Mouse (Mus musculus): ENCODE measurements around the gene Il13ra2. TPM values are rescaled to one million over a fixed set of nuclear protein-coding genes. Genes with fewer than 3 reads are reported as not detected.
"Not testable (repeated sequence)": the region's sequence is repeated elsewhere in the genome, so short reads cannot be mapped to it uniquely, and the experiment has no call there.

The Il13ra2 gene
- polyA plus RNA-seq (2015; fragmentation: Nextera tagmentation; extraction: Ambion mirVana), result 0.26 and 0.39 TPM in 2 replicates

DNA sequence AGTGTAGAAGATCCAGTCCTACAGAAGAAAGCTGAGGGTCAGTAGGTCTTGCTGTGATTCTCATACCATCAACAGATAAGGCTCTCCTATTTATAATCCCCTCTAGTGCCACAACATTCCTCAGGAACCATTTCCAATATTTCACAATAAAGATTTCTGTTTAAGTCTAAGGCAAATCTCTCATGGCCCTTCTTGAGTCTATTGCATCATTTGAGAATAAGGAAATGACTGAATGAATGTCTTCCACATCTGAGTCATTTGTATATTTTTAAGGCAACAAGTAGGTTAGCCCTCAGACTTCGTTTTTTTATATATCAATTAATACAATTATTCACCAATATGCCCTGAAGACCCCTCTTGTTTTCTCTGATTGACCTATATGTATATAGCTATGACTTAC, at the start of gene Il13ra2:
Gene Il13ra2 (minus strand): TSS at position 64 of the 400 bp plus-strand sequence.
- WGBS, result 54% methylated on average over 1 of the region's 1 CpGs
- H3K36me3 ChIP-seq (ENCODE audit: control insufficient read depth, insufficient read depth, low read length), result no peaks in the 10 kb centered on the region
- no peaks in the 10 kb centered on the region for H3K4me1 ChIP-seq (ENCODE audit: control insufficient read depth, insufficient read depth, low read depth, low read length)
- H3K4me2 ChIP-seq (ENCODE audit: low read length), result no peak within 1 kb of the TSS
- no peaks in the 10 kb centered on the region for H3K9me3 ChIP-seq (ENCODE audit: control insufficient read depth, low read length)
- H3K27me3 ChIP-seq (replicated peaks; ENCODE audit: control insufficient read depth, insufficient read depth, low read length), result no peaks in the 10 kb centered on the region
- no peak within 1 kb of the TSS for H3K27ac ChIP-seq (ENCODE audit: low read depth, low read length)
- H3K9ac ChIP-seq (ENCODE audit: low read depth, low read length), result no peak within 1 kb of the TSS
- no peak within 1 kb of the TSS for H3K4me3 ChIP-seq (ENCODE audit: low read length)
- no peak for ATAC-seq

DNA sequence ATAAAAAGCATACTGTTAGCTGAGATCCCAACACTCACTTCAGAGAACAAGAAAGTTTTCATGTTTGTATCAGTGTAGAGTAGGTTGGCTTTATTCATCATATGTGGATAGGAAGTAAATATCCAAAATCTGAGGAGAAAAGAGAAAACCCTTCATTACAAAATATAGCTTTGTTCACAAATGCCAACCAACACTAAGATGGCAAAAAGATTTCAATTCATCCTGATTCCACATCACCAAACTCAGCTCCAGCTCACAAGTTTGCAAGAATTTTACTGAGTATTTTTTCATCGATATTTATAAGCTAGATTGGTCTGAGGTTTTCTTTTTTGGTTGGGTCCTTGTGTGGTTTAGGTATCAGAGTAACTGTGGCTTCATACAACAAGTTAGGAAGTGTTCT, 24.6 kb upstream of the Il13ra2 start, which contains the start of gene Vmn1r239-ps:
Gene Vmn1r239-ps (minus strand): TSS at position 101 of the 400 bp plus-strand sequence.
- H3K4me1 ChIP-seq (ENCODE audit: control insufficient read depth, insufficient read depth, low read depth, low read length); H3K9ac ChIP-seq (ENCODE audit: low read depth, low read length); H3K9me3 ChIP-seq (ENCODE audit: control insufficient read depth, low read length); H3K4me3 ChIP-seq (ENCODE audit: low read length); H3K4me2 ChIP-seq (ENCODE audit: low read length); H3K27ac ChIP-seq (ENCODE audit: low read depth, low read length); H3K27me3 ChIP-seq (replicated peaks; ENCODE audit: control insufficient read depth, insufficient read depth, low read length); H3K36me3 ChIP-seq (ENCODE audit: control insufficient read depth, insufficient read depth, low read length); ATAC-seq: not testable (repeated sequence)
- 88% methylated on average over 1 of the region's 1 CpGs for WGBS

DNA sequence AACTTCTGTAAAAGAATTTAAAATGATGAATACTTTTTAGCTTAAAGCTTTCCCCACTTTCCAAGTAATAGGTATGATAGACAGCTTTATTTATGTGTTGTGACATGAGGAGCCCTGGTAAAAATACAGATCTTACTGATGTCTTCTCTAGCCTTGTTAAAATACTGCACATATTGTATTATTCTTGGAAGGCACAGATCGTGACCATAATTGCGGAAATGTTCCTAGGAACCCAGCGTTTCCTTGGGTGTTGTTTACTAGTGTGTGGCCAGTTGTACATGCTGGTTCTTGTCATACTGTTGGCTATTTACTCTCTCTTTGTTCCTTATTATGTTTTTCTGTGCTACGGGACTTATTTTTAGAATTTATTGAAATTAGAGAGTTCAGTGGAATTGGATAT, 14.4 kb upstream of the Il13ra2 start:
- ATAC-seq, result no peak
- H3K36me3 ChIP-seq (ENCODE audit: control insufficient read depth, insufficient read depth, low read length), result no peaks in the 10 kb centered on the region

DNA sequence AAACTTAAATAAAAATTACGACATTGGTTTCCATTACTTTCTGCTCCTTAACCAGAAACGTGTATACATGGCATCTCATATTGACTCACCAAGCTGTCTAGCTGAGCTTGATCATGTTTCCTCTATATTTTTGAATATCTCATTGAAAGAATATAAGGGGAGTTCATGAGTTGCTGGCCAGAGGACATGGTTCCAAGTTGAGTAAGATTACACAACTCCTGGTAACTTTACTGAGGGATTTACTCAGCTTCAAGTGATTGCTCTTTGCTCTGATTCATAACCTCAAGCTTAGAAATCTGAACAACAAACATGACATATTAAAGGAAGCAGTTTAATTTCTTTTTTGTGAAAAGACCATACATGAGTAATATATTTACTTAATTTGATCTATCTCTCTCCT, 6.4 kb upstream of the Il13ra2 start:
- 85% methylated on average over 2 of the region's 2 CpGs for WGBS
- Histone ChIP-seq H3K36me3 (ENCODE audit: control insufficient read depth, insufficient read depth, low read length) (no peaks in the 10 kb centered on the region), H3K4me2 (ENCODE audit: low read length) (no peak overlapping the region), H3K27me3 (replicated peaks; ENCODE audit: control insufficient read depth, insufficient read depth, low read length) (no peaks in the 10 kb centered on the region), H3K9me3 (ENCODE audit: control insufficient read depth, low read length) (no peaks in the 10 kb centered on the region), H3K9ac (ENCODE audit: low read depth, low read length) (no peak overlapping the region), H3K4me3 (ENCODE audit: low read length) (no peak overlapping the region), H3K27ac (ENCODE audit: low read depth, low read length) (no peak overlapping the region), H3K4me1 (ENCODE audit: control insufficient read depth, insufficient read depth, low read depth, low read length) (no peaks in the 10 kb centered on the region)
- no peak for ATAC-seq

More for the DNA sequence above, 14.4 kb upstream of the Il13ra2 start:
- Histone ChIP-seq H3K9ac (ENCODE audit: low read depth, low read length) (no peak overlapping the region), H3K4me3 (ENCODE audit: low read length) (no peak overlapping the region), H3K27me3 (replicated peaks; ENCODE audit: control insufficient read depth, insufficient read depth, low read length) (no peaks in the 10 kb centered on the region), H3K9me3 (ENCODE audit: control insufficient read depth, low read length) (no peaks in the 10 kb centered on the region), H3K4me1 (ENCODE audit: control insufficient read depth, insufficient read depth, low read depth, low read length) (no peaks in the 10 kb centered on the region), H3K4me2 (ENCODE audit: low read length) (no peak overlapping the region), H3K27ac (ENCODE audit: low read depth, low read length) (no peak overlapping the region)
- 82% methylated on average over 4 of the region's 4 CpGs for WGBS

DNA sequence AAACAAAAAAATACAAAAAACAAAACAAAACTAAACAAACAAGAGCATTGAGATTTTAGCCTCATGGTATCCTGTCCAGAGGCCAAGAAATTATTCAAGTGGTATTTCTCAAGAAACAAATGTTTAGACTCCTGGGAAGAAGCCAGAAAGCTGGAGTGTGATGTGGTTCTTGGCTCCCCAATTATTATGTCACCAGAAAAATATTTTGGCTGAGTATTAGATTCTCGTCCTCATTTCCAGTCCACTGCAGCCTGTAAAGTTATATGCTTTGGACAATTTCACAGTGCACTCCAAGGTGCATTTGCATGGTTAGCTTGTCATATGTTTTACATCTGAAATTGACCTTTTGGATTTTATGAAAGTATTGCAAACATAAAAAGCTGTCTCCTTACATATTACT, 761 bp upstream of the Il13ra2 start:
- Histone ChIP-seq H3K36me3 (ENCODE audit: control insufficient read depth, insufficient read depth, low read length) (no peaks in the 10 kb centered on the region), H3K4me1 (ENCODE audit: control insufficient read depth, insufficient read depth, low read depth, low read length) (no peaks in the 10 kb centered on the region), H3K9me3 (ENCODE audit: control insufficient read depth, low read length) (no peaks in the 10 kb centered on the region), H3K27ac (ENCODE audit: low read depth, low read length) (no peak overlapping the region), H3K4me2 (ENCODE audit: low read length) (no peak overlapping the region), H3K9ac (ENCODE audit: low read depth, low read length) (no peak overlapping the region), H3K27me3 (replicated peaks; ENCODE audit: control insufficient read depth, insufficient read depth, low read length) (no peaks in the 10 kb centered on the region), H3K4me3 (ENCODE audit: low read length) (no peak overlapping the region)
- ATAC-seq, result no peak
- 67% methylated on average over 1 of the region's 1 CpGs for WGBS

DNA sequence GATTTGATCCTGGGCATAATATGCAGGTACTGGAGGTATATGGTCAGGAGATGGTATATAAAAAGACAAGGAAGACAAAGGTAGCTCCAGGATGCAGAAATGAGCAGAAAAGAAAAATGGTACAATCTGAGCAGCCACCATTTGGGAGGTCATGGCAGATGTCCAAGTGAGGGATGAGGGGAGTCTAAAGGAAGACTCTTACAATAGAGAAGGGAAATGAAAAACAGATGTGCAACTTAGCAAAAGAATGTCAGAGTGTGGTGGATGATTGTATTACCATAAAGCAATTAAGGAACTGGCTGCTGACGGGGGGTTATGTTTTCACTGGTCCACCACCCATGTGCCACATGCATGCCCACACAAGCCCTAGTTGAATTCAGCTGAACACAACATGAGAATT, 35.5 kb downstream of the Il13ra2 start:
- WGBS, result 61% methylated on average over 1 of the region's 1 CpGs
- H3K9me3 ChIP-seq (ENCODE audit: control insufficient read depth, low read length), result no peaks in the 10 kb centered on the region
- H3K36me3 ChIP-seq (ENCODE audit: control insufficient read depth, insufficient read depth, low read length), result no peaks in the 10 kb centered on the region

DNA sequence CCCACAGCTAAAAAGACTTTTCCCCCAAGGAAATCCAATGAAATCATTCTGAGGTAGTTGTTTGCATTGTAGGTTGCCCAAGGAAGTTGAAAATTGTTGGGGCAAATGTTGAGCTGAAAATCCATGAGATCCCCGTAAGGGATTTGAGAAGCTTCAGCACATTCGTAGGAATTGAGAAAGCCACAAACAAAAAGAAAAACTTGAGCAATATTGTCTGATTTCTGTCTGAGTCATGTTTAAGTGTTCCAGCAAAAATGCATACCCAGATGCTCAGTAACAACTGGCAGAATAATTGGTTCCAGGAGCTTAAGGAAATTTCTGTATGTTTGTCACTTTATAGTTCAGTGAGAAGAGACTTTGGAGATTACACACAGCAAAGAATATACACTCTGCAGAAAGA, 79.8 kb downstream of the Il13ra2 start:
- Histone ChIP-seq H3K4me2 (ENCODE audit: low read length) (no peak overlapping the region), H3K9ac (ENCODE audit: low read depth, low read length) (no peak overlapping the region), H3K9me3 (ENCODE audit: control insufficient read depth, low read length) (no peaks in the 10 kb centered on the region), H3K36me3 (ENCODE audit: control insufficient read depth, insufficient read depth, low read length) (no peaks in the 10 kb centered on the region), H3K4me3 (ENCODE audit: low read length) (no peak overlapping the region), H3K27ac (ENCODE audit: low read depth, low read length) (no peak overlapping the region), H3K4me1 (ENCODE audit: control insufficient read depth, insufficient read depth, low read depth, low read length) (no peaks in the 10 kb centered on the region), H3K27me3 (replicated peaks; ENCODE audit: control insufficient read depth, insufficient read depth, low read length) (no peaks in the 10 kb centered on the region)
- 84% methylated on average over 2 of the region's 2 CpGs for WGBS
- ATAC-seq, result no peak

More for the DNA sequence above, 35.5 kb downstream of the Il13ra2 start:
- Histone ChIP-seq H3K27me3 (replicated peaks; ENCODE audit: control insufficient read depth, insufficient read depth, low read length) (no peaks in the 10 kb centered on the region), H3K4me1 (ENCODE audit: control insufficient read depth, insufficient read depth, low read depth, low read length) (no peaks in the 10 kb centered on the region), H3K27ac (ENCODE audit: low read depth, low read length) (no peak overlapping the region), H3K9ac (ENCODE audit: low read depth, low read length) (no peak overlapping the region), H3K4me2 (ENCODE audit: low read length) (no peak overlapping the region), H3K4me3 (ENCODE audit: low read length) (no peak overlapping the region)
- no peak for ATAC-seq

Other genes with a start within 250 kb of the Il13ra2 start
- gene Vmn1r239-ps, start 24.5 kb upstream of the Il13ra2 start, polyA plus RNA-seq (2015; fragmentation: Nextera tagmentation; extraction: Ambion mirVana), result not detected in 2 replicates
- gene Lrch2, start 124.9 kb upstream of the Il13ra2 start, polyA plus RNA-seq (2015; fragmentation: Nextera tagmentation; extraction: Ambion mirVana), result 7.6 and 8.2 TPM in 2 replicates